Mouse (Mus musculus) frontal cortex, postnatal 10 days (tissue): ENCODE measurements around the gene Eme1.

Source experiments
- DNase-seq, 2 experiments: peaks; one replicate each; pipeline ENCODE4 v3.0.0; 2022; ENCODE audit warnings: low spot score in 2 of 2, mixed read lengths in 1 of 2

The Eme1 gene

DNA sequence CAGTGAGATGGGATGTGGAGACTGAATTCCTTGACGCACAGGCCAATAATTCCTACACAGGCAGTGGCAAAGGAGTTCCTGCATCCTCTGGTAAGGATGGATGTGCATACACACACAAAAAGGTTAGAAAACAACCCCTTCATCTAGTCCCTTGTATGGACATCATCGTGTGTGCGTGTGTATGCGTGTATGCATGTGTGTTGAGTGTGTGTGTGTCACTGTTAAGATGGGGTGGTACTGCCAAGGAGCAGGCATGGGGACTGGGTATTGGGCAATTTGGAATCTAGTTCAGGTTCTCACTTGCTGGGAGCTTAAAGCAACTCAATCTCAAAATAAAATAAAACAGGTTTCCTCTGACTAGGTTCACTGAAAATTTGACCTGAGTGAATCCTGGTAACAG lies 7.3 kb downstream of the Eme1 start:
- DNase-seq, result no peak

- DNase-seq, result no peak
These were observed 9.1 kb downstream of the Eme1 start for GRCm38 (mm10) chr11:94644461-94645219.

- no peak for DNase-seq
These were observed 19.3 kb downstream of the Eme1 start for GRCm38 (mm10) chr11:94634431-94634830.

DNA sequence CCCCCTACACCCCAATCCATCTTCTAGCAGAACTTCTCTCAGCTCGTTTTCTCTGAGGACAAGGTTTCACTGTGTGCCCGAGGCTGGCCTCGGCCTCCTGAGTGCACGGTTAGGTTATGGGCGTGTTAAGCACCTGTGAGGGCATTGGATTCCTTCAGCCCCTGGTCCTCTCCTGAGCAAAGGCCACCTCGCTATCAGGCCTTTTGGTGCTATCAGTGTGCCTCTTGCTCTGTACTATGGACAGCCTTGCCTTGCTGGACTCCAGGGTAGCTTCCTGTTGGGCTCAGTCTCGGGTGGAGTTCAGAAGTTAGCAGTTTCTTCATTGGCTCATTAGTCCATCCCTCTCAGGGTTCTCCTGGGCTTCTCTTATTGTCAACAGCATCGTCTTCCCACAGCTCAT lies 20.8 kb downstream of the Eme1 start:
- no peak for DNase-seq

DNA sequence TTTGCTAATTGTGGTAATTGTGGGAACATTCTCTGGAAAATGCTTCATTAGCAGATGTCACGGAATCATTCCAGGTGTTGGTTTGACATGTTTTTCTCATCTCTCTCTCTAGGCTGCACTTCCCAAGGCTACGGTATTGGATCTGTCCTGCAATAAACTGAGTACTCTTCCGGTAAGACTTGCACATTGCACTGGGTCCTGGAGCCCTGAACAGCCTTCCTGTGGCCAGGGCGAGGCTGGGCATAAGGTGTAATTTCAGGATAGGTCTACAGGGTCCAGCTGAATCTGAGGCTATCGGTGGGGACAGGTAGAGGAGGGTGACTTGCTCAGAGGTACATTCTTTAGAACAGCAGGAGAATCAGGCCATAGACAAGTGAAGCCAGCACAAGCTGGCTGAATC lies 21.8 kb downstream of the Eme1 start:
- DNase-seq, result no peak

DNA sequence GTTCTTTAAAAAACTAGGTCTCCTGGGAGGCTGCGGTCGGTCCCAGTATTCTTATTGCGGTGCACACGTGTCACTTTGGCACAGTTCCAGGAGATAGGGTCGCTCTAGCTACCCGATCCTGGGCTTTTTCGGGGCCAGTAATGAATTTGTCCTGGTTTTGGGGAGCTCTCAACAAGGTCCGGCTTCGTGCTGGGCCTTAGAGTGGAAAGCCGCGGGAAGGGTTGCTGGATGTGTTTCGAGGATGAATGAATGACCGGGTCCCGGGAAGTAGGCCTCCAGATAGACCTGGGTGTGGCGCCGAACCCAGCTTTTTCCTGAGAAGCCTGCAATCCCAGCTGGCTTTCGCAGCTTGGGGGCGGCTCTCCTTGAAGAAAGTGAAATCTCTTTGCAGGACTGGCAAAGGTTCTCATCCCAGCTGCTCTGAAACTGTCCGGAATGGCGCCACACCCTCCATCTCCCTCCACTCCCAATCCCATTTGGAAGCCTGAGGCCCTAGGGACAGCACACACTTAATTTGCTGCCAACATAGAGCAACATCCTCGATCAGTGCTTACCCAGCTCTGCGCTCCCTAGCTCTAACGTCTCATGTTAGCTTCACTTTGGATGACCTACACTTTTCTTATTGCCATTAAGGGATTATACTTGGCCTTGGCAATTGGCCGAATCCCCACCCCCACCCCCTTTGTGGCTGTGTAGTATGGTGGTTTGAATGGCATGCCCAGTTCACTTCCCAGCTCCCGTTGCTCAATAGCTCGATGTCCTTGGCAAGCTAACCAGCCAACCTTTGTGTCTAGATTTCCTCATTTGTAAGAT lies 23.4 kb downstream of the Eme1 start:
- DNase-seq, result peak in 1 of 2 experiments; percentile 16

DNA sequence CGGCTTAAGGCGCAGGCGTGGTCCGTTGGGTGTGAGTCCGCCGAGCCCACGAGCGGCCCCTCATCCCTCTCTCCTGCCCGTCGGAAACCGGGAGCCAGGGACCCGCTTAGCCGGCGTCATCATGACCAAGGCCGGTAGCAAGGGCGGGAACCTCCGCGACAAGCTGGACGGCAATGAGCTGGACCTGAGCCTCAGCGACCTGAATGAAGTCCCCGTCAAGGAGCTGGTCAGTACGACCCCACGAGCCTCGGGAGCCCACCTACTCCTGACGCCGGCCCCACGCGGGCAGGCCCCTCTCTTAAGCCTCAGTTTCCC lies 23.9 kb downstream of the Eme1 start:
- DNase-seq, result peak in 1 of 2 experiments; percentile 23

GRCm38 (mm10) chr11:94629199-94629883 lies 24.4 kb downstream of the Eme1 start, which contains the start of gene Lrrc59:
Gene Lrrc59, plus strand, starts transcription at chr11:94629767.
- DNase-seq, result peak; percentile 84 to 93

- DNase-seq, result no peak
These were observed 31.6 kb downstream of the Eme1 start for GRCm38 (mm10) chr11:94622162-94622561.

- no peak for DNase-seq
These were observed 32.3 kb downstream of the Eme1 start for GRCm38 (mm10) chr11:94621458-94621852.

- DNase-seq, result no peak
These were observed 32.9 kb downstream of the Eme1 start for GRCm38 (mm10) chr11:94620766-94621457.

GRCm38 (mm10) chr11:94617646-94618045 lies 36.1 kb downstream of the Eme1 start:
- DNase-seq, result no peak

DNA sequence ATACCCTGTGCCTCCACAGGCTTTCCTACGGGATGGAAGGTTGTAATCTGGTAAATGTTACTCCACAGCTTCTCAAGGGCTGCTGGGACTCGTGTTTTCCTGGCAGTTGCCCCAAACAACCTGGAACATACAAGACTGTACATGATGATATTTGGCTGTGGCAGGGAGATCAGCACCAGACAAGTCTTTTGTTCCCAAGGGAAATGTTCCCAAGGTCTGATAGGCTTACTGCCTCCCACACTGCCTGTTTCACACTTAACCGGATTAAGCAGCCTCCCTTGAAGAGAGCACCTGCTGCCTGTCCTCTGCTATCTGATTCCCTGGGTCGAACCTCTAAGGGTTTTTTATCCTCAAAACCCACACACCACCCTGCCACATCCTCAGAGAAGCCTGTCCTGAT lies 38.3 kb downstream of the Eme1 start:
- DNase-seq, result no peak

- DNase-seq, result no peak
These were observed 39.2 kb downstream of the Eme1 start for GRCm38 (mm10) chr11:94614603-94615002.

DNA sequence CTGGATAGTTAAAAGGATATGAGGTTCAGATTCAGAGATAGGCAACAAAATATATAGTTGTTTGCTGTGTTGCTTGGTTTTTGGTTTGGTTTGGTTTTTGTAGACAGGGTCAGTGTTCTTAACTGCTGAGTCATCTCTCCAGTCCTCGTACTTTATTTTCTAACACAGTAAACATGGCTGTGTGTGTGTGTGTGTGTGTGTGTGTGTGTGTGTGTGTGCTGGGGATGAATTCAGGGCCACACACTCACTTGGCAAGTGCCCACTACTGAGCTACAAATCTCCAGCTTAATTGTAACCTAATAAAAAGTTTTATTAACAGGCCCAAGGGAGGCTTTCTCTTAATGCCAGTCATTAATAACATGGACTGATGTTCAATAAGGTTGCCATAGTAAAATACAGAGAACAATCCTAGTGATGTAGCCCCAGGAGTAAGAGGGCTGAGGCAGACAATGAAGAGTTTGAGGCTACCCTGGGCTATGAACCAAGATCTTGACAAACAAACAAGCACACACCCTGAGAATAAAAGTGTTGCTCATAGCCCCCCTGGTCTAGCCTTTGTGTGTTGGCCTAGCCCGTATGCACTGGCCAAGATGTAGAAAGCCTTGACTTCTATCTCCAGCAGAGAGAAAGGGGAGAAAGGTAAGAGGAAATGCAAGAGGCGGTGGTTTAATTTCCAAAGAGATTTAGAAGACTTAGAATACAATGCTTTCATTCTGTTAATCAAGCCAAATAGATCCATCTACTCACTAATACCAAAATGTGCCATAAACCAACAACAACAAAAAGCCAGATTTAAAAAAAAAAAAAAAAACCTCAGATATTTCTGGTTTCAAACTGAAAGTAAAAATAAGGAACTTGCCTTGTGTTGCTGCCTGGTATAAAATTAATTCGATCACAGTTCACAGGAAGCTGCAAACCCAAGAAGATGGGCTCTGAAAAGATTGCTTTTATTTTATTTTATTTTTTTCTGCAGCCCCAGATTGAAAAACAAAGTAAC lies 42.7 kb downstream of the Eme1 start:
- no peak for DNase-seq

GRCm38 (mm10) chr11:94602356-94602955 lies 51.3 kb downstream of the Eme1 start:
- no peak for DNase-seq

GRCm38 (mm10) chr11:94601321-94602281 lies 52.2 kb downstream of the Eme1 start, which contains the start of gene Acsf2:
Gene Acsf2, minus strand, starts transcription at chr11:94601871.
- peak; percentile 50 to 51 for DNase-seq

- no peak for DNase-seq
These were observed 53.3 kb downstream of the Eme1 start for GRCm38 (mm10) chr11:94600447-94600846.
